ENCODE assay signal across 12 mouse cellular contexts in genomic region chr5:23900190-23900589, GRCm38 (mm10).
"Had no signal": no experiment of that assay in that cellular context is flagged by ENCODE, and none has a peak within 500 bp of the region (broad histone marks: within the 10 kb centered on the region; RNA-seq: fewer than 3 reads in every experiment).

No protein-coding gene starts in this region.

- DNase-seq: gastrocnemius, adult 2 months; gastrocnemius, postnatal 10 days; gastrocnemius, postnatal 25 days; heart, adult 2 months; heart, postnatal 4 days; kidney, adult 18-20 months; kidney, adult 8-10 months; kidney, postnatal 10 days; kidney, postnatal 25 days; kidney, postnatal 4 days; liver; liver, embryonic 13.5 days had no signal
